Mouse (Mus musculus) cerebellum, adult 9-11 months (tissue): ENCODE measurements at regions not wholly inside any gene's neighbourhood (a gene's known extent, or its start where the extent isn't known, plus 50 kb on each side); places are given as distances from the start of the nearest gene placed in this dataset.
A peak's percentile ranks its signal among the peaks of the same experiment; 100 is the strongest.

ENCODE experiments used
- DNase-seq: peaks from one replicate; pipeline ENCODE4 v3.0.0; 2022

DNA sequence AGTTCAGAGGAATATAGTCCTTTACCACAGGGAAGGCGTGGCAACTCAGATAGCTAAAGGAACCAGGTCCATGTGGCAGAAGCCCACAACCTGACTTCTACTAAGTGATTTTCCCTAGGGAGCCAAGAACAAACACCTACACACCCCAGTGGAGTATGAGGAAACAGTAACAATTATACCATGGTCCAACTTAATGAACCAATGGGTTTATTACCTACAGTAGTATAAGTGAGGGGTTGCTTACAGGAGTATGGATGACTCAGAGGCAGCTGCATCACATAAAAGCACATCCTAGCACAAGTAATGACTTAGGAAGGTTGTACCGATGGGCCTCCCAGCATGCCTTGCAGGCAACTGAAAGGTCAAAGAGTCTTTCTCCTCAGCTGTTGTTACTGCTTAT lies 98.7 kb upstream of the Cul1 start:
- DNase-seq = no peak

DNA sequence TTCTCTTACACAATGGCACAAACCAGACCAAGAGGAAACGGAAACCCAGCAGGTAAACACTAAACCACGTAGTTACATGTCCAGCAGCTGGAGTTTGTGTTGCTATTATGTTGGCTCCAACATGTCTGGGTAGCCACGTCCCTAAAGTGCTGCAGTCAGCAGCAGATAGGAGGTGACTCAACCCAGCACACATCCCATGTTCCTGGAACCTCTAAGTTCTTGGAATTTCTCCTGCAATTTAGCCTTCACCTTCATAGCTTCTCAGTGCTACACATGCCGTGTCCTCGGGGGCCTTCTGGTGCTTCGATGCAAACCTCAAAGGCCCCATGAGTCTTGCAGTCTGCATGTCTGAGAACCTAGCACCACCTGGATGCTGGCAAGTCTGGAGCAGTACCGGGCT lies 97.7 kb upstream of the Cul1 start:
- DNase-seq = no peak

DNA sequence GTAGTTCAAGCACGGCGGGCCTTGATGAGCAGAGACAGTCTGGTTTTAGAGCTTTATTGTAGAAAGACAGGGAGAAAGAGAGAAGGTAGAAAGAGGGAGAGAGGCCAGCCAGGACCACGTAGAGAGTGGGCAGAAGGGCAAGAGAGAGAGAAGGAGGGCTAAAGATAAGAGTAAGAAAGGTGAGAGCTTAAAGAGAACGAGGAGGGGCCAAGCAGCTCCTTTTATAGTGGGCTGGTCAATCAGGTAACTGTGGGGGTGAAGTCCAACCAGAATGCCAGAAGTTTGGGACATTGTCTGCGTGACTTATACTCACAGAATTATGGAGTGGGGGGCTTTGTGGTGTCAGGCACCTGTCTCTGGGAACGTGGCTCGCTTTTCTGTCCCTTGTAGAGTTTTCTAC lies 96.7 kb upstream of the Cul1 start:
- no peak for DNase-seq

DNA sequence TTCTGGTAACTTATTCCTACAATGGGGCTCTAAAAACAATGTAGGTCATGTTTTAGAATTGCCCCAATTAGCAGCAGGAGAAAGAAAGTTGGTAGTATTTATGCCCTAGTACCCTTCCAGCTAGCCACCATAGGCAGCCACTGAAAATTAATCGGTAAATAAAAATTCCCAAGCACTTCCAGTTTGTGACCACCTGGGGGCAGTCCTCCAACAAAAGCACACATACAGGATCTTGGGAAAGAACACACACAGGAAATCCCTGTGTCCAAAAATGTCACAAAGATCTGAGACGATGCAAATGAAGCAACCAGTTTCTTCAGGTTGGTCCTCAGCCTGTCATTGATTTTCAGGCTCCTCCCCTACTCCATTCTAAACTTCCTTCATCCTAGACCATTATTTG lies 94.5 kb upstream of the Cul1 start:
- DNase-seq = peak; percentile 15

DNA sequence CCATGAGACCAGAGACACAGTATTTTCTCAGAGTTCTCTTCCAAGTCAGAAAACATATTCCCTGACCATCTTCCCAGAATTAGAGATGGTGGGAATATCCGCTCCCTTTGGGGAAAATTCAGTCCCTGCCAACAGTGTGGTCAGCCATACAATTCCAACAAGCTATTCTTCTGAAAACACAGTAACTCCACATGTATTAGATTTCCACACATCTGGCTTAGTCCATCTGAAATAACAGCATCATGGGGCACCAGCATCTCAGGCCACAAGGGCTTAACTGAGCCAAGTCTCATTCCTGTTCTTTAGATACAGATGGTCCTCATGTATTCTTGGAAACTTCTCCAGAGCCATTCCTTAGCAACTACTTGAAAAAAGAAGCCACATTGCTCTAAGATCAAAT lies 89.2 kb upstream of the Cul1 start:
- no peak for DNase-seq

DNA sequence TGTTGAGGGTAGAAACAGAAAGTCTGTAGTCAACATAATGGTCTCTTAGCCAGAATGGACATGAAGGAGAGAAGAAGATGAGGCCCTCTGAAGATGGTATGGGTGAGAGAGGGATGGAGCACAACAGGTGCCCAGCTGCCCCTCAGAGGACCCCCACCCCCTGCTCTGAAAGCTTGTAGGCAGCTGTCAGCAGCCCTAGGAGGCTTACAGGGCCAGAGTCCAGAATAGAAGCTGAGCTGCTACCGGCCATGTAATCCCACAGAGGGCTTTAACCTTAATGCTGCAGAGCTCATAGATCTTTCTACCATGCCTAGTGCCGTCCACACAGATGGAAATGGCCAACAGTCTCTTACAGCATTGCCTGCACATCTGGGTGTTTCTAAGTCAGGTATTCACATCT lies 88.6 kb upstream of the Cul1 start:
- no peak for DNase-seq

DNA sequence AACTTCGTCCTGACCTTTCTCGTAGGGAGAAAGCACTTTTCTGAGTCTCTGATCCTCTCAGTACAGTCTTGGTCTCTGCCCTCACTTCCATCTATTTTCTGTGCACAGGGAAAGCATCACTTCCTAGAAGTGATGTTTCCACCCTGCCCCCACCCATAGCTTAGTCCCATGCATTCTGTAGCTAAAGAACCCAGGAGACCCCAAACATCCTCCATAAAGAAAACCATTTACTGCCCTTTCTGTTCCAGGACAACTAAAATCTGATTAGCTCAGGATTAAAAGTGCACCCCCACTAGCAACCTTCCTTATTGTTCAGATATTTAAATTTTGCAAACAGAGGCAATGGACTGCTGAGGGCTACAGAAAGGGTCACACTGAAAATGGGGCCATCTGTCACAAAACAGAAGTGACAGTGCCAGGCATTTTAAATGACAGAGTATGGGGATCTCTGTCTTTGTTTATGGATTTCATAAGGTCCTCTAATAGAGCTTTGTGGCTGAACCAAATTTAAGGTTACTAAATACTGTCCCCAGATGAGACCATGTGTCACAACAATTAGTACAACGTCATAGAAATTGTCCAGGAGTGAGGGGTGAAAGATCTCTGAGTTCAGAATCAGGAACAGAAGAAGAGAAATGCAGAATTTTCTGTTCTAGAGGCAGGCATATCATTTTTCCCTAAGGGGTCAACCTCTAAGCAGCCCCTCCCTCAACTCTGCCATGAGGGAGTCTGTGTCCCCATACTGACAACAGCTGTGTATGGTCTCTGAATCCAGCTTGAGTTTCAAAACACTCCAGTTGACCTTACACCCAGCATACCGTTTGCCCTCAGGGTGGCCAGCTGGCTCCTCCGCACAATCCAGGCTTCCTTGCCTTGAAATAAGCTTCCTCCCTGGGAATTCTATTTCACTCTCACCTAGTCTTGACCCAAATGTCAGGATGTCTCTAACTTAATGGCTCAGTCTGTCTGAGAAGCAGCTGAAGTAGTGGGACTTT lies 87.2 kb upstream of the Cul1 start:
- peak; percentile 6 for DNase-seq

DNA sequence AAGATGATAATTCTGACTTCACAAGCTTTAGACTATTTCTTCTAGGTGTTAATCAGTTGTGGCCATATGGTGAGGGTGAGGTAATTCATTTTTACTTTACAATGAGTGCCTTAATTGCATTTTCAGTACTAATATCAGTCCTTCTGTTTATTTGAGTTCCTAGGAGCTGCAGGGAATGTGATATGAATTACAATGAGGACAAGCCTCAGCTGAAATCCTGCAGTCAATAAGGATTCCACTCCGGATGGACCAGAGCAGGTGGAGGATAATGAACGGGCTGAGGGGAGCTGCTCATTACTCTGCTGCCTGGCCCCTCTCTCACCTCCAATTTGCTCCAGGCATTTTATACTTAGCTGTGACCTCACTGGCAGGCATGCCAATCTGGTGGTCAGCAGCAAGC lies 85.7 kb upstream of the Cul1 start:
- DNase-seq = no peak

DNA sequence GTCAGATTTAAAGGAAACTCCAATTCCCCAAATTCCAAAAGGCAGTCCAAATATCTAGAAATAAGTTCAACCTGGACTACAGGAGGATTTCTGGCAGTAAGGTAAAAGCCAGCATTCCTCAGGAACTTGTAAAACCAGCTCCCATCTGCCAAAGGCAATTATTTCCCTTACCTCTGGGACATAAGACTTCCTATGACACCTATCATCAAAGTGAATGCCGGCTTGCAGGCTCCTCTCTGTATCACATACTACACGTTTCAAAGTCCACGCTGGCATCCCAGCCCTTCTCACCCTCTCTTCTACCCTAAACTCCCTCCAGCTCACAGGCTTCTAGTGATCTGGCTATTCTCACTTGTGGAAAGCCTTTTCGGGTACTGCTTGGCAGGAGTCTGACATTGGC lies 77.5 kb upstream of the Cul1 start:
- no peak for DNase-seq

DNA sequence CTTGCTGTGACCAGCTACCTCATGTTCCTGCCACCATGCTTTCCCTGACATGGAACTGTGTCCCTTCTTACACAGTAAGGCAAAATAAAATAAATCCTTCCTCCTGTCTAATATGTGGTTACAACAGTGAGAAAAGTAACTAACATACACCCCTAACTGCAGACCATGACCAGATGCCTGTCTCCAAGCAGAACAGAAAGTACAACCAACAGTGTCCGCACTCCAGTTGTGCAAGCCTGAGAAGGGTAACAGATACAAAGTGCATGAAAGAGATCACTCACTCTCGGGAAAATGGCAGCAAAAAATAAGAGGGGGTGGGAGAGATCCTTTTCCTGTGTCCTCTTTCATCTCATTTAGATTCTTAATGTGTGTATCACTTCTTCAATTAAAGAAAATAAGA lies 71.7 kb upstream of the Cul1 start:
- DNase-seq = no peak

DNA sequence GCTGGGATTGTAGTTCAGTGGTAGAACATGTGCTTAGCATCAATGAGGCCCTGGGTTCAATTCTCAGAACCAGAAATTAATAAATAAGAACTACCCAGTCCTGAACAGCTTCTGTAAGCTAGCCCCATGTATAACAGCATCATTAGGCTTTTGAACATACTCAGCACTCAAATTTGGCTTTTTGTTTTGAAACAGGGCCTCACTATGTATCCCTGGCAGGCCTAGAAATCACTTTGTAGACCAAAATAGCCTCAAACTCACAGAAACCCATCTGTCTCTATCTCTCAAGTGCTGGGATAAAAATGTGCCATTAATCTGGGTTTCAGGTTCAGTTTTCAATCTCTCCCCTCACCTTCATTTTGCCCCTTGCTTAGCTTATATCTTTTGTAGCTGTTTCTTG lies 66.6 kb upstream of the Cul1 start:
- no peak for DNase-seq

DNA sequence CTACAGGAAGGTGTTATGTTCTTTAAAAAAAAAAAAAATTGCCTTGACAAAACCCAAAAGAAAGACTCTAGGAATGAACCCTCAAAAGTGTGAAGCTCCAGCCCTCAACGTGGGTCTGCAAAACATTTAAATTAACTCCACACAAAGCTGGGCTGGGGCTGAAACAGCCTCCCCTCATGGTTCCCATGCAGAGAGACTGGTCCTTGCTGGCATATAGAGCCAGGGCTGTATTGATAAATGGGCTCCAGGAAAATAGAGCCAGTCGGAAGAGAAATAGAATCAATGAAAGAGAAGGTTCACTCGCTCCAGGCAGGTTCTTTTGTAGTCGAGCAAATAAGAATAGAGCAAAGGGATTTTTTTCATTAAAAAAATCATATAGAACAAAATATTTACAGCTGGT lies 63.3 kb upstream of the Cul1 start:
- no peak for DNase-seq

DNA sequence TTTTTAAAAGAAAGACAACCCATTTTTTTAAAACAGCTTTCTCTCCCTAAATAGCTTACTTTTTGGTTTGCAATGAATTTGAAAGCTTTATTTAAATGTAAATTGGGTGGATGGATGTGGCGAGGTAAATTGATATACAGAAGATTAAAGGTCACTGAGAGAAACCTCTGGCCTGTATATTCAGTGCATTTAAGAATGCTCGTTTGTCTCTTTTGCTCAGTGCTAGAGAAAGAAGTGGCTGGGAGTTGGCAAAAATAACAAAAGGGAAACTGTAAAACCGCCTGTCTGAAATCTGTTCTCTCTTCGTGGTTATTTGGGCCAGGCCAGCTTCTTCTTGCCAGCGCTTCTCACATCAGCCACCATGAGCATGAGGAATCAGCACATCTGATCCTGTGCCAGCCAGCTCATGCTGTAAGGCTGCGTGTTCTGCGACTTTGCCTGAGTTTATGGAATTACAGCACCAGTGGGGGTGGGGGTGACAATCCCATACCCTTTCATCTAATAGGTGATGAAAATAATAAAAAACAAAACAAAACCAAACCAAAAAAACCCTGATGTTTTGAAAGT lies 62.7 kb upstream of the Cul1 start:
- DNase-seq = no peak

DNA sequence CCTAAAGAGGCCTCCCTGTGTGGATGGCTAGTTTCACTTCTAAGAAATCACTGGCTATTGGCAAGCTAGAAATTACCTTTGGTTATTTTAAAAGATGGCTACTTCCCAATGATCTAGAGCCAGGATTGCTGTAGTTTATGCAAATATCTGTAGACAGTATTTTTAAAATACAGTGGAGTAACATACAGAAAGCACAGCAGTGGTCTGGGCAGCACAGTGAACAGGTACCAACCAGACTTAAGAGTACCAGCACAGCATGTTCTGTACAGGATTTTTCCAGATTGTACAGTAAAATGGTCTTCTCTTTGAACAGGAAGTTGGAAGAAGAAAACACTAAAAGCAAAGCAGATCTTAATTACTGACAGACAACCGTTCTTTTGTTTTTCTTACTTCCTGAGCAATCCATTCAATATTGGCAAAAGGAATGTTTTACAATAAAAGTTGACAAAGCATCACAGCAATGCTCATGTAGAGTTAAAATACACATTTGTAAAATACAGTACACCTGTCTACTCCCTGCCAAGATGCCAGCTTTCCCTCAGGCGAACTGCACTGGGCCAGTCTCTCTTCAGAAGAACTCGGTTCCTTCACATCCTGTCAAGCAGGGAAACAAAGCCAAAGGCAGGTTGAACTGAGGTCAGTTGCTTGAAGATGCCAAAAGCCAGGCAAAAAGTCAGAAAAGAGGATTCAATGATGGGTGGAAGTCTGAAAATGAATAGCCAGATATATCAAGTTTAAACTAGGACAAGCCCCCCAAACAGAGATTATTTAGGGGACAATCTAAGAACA lies 62.0 kb upstream of the Cul1 start:
- no peak for DNase-seq

DNA sequence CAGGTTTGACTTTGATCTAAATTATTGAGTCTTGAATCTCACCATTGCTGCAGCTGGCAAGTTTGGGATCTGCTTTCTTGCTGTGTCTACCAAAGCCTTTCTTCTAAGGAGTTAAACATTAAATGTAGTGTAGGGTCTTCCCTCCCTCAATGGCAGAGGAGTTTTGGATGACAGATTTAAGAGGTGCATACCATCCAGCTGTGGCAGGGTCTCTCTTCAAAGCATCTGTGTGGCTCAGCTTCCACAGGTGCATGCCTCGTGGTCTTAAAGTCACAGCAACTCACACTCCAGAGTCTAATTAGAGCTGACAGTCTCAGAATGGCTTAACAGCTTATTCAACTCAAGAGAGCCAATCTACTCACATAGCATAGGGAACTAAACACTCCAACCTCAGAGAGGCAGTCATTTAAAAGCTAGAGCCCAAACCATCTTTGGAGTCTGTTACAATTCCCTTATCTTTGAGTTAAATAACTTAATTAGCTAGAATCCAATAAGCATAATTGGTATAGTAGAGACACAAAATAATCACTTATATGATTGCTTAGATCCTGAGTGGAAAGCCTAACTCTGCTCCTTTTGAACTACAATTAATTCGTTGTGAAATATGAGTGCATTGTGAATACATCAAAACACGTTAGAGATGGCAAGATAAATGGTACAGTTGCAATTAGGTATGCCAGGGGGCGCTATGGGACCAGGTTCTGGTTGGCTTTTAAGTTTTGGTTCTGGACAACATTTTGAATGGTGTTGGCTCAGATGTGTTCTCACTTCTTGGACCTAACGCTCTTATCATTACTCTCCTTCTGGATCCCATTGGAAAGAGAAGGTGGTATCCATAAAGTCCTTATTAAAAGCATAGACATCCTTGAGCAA lies 57.5 kb upstream of the Cul1 start:
- DNase-seq = peak; percentile 37
